Mouse (Mus musculus): ENCODE measurements around the gene Gpc3.
"Not testable (repeated sequence)": the region's sequence is repeated elsewhere in the genome, so short reads cannot be mapped to it uniquely, and the experiment has no call there.

The Gpc3 gene

GRCm38 (mm10) chrX:52419850-52420249 lies 193.9 kb downstream of the Gpc3 start:
- no peak for DNase-seq (ENCODE audit: extremely low read depth, low read depth, low spot score)

- DNase-seq (ENCODE audit: extremely low read depth, low read depth, low spot score), result no peak
Measured at GRCm38 (mm10) chrX:52412936-52413335, 200.8 kb downstream of the Gpc3 start.

GRCm38 (mm10) chrX:52401188-52401587 lies 212.6 kb downstream of the Gpc3 start:
- no peak for DNase-seq (ENCODE audit: extremely low read depth, low read depth, low spot score)

- DNase-seq (ENCODE audit: extremely low read depth, low read depth, low spot score), result no peak
Measured at GRCm38 (mm10) chrX:52375129-52375528, 238.6 kb downstream of the Gpc3 start.

- DNase-seq (ENCODE audit: extremely low read depth, low read depth, low spot score), result no peak
Measured at GRCm38 (mm10) chrX:52374209-52374608, 239.5 kb downstream of the Gpc3 start.

GRCm38 (mm10) chrX:52372436-52372835 lies 241.3 kb downstream of the Gpc3 start:
- DNase-seq (ENCODE audit: extremely low read depth, low read depth, low spot score), result peak; percentile 52

- no peak for DNase-seq (ENCODE audit: extremely low read depth, low read depth, low spot score)
Measured at GRCm38 (mm10) chrX:52369938-52370758, 243.6 kb downstream of the Gpc3 start.

GRCm38 (mm10) chrX:52369304-52369937 lies 244.3 kb downstream of the Gpc3 start:
- no peak for DNase-seq (ENCODE audit: extremely low read depth, low read depth, low spot score)

- DNase-seq (ENCODE audit: extremely low read depth, low read depth, low spot score), result no peak
Measured at GRCm38 (mm10) chrX:52366826-52367225, 246.9 kb downstream of the Gpc3 start.

- DNase-seq (ENCODE audit: extremely low read depth, low read depth, low spot score), result no peak
Measured at GRCm38 (mm10) chrX:52365790-52366189, 248.0 kb downstream of the Gpc3 start.

- no peak for DNase-seq (ENCODE audit: extremely low read depth, low read depth, low spot score)
Measured at GRCm38 (mm10) chrX:52362241-52363011, 251.3 kb downstream of the Gpc3 start.

- no peak for DNase-seq (ENCODE audit: extremely low read depth, low read depth, low spot score)
Measured at GRCm38 (mm10) chrX:52352981-52353380, 260.8 kb downstream of the Gpc3 start.

- DNase-seq (ENCODE audit: extremely low read depth, low read depth, low spot score), result not testable (repeated sequence)
Measured at GRCm38 (mm10) chrX:52350631-52351030, 263.1 kb downstream of the Gpc3 start.

GRCm38 (mm10) chrX:52348773-52349172 lies 265.0 kb downstream of the Gpc3 start:
- DNase-seq (ENCODE audit: extremely low read depth, low read depth, low spot score), result no peak

GRCm38 (mm10) chrX:52344018-52344417 lies 269.7 kb downstream of the Gpc3 start:
- no peak for DNase-seq (ENCODE audit: extremely low read depth, low read depth, low spot score)

GRCm38 (mm10) chrX:52340251-52340650 lies 273.5 kb downstream of the Gpc3 start:
- DNase-seq (ENCODE audit: extremely low read depth, low read depth, low spot score), result no peak

GRCm38 (mm10) chrX:52321791-52322190 lies 292.0 kb downstream of the Gpc3 start:
- no peak for DNase-seq (ENCODE audit: extremely low read depth, low read depth, low spot score)

- no peak for DNase-seq (ENCODE audit: extremely low read depth, low read depth, low spot score)
Measured at GRCm38 (mm10) chrX:52320653-52321052, 293.1 kb downstream of the Gpc3 start.

GRCm38 (mm10) chrX:52310976-52311375 lies 302.8 kb downstream of the Gpc3 start:
- DNase-seq (ENCODE audit: extremely low read depth, low read depth, low spot score), result no peak

- DNase-seq (ENCODE audit: extremely low read depth, low read depth, low spot score), result no peak
Measured at GRCm38 (mm10) chrX:52305226-52305625, 308.5 kb downstream of the Gpc3 start.

GRCm38 (mm10) chrX:52288792-52289191 lies 325.0 kb downstream of the Gpc3 start:
- peak; percentile 59 for DNase-seq (ENCODE audit: extremely low read depth, low read depth, low spot score)

GRCm38 (mm10) chrX:52287944-52288343 lies 325.8 kb downstream of the Gpc3 start:
- no peak for DNase-seq (ENCODE audit: extremely low read depth, low read depth, low spot score)
